Mouse (Mus musculus) B cell, adult 2 months (primary cell): ENCODE data around the gene Tle6.
"Not testable (repeated sequence)": the region's sequence is repeated elsewhere in the genome, so short reads cannot be mapped to it uniquely, and the experiment has no call there.

ENCODE experiments used
- DNase-seq, 2 experiments: peaks; one replicate each; pipeline ENCODE4 v3.0.0; 2022

Tle6 gene

DNA sequence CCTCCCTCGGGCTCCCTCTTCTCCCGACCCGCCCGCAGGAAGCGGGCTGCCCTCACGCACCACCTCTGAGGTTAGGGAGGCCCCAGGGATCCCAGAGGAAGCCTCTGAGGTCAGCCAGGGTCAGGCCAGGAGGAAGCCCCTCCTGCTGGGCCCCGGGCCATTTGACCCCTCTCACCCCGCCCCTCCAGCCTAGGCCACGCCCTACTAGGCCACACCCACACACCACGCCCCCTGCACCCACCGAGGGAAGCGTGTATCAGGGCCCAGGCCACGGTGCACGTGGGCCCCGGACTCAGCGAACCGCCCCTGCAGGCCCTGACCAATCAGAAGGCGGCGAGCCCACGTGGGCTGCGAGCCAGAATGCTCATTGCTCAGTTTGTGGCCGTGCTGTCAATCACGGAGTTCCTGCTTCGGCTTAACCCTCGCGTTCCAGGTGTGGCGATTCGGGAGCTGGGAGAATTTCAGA, at the start of gene Tle6:
TSS of gene Tle6 (minus strand) at position 336 of the 466 bp plus-strand sequence.
- DNase-seq: peak; percentile 92 to 93

DNA sequence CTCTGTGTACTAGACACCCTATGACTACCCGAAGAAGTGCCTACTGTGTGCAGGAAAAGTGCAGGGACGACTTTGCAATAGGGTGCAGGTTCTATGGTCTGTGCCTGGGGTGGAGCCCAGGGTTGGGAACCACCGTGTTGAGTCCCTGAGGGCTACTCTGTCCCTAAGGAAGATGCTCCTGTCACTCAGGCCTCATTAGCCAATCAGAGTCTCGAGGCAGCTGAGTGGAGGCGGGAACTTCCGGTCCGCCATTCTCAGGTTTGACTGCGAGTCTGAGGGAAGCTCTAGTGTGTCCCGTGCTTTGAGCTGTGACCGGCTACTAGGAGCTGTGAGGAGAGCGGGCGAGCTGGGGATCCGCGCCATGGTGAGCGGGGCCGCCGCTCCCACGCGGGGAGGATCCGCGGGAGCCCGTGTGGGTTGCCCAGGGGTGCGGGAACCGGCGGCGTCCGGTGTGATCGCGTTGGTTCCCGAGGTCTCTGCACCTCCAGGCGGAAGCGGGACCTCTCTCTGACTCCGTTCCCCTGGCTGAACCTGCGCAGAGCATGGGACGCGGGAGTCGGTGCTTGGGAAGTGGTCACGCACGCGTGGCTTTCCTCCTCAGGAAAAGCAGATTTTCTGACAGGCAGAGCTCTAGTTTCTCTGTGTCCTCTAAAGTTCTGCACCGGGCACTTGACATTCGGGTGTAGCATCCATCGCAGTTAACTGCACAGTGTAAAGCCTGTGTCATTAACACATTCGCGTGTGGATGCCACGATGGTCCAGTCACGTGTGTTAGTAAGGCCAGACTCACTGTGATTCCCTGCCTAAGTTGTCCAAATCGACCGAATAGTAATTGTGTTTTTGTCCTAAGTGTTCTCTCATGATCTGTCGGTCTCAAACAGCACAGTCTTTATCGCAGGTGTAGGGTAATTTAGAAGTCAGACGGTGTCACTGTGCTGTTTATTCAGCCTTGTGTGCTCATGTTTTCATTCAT, 48.2 kb upstream of the Tle6 start, which contains the start of gene Gm10778:
TSS of gene Gm10778 (plus strand) at position 257 of the 973 bp plus-strand sequence.
- DNase-seq: peak; percentile 84 to 85

DNA sequence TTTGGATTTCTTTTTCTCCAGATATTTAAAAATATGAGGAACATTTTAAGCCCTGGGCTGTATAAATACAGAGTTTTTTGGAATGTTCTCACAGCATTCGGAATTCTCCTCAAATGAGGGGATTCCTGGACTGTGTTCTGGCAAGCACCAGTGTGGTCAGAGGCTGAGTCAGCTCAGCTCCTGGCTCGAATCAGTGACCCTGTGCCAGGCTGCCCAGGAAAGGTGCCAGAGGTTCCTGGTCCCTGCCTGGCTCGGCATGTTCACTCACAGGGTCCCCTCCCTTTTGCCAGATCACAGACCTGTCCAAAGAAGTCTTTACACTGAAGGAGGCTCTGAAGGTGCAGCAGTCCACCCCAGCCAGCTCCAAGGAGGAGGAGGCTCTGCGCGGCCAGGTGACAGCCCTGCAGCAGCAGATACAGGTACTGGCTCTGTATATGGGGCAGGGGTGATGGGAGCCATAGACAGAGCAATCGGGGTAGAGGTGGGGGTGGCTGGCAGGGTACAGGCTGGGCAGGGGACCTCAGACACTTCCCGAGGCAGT, 45.2 kb upstream of the Tle6 start:
- DNase-seq: no peak

DNA sequence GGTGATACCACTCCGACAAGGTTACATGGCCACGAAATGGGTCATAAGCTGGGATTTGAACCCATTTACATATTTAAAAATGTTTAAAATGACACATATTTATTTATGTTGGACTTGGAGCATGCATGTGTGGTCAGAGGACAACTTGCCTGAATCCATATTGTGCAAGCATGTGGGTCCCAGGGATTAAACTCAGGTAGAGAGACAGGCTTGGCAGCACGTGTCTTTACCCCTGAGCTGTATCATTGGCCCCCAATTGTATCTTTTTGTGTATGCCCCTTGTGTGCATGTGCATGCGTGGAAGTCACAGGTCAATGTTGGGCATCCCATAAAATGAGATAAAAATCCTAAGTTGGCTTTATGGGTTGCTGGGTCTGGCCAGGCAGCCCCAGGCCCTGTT, 44.5 kb upstream of the Tle6 start:
- no peak for DNase-seq

DNA sequence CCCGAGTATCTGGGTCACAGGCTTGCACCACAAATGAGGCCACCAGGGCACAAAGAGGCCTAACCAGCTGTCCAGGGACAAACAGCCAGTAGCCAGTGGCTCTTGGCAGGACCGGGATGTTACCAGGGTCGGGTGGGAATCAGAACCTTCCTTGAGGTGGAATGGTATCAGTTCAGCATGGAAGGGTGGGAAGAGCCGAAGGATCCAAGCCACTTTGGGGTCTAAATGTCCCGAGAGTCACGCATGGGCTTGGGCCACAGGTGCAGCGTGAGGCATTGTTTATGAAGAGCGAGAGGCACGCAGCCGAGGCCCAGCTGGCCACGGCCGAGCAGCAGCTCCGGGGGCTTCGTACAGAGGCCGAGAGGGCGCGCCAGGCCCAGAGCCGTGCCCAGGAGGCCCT, 43.8 kb upstream of the Tle6 start:
- DNase-seq: no peak

DNA sequence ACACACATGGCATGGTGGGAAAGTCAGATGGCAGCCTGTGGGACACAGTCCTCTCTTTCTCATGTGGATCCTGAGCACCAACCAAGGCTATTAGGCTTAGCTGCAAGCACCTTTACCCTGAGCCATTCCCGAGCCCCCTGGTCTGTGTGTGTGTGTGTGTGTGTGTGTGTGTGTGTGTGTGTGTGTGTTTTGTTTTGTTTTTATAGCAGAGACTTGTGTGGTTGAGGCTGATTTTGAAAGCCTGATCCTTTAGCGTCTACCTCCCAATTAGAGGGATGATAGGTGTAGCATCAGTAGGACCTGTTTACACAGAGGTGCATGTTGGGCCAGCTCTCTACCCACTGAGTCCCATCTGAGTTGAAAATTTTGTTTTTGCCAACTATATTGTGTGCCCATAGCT, 43.3 kb upstream of the Tle6 start:
- DNase-seq: no peak

DNA sequence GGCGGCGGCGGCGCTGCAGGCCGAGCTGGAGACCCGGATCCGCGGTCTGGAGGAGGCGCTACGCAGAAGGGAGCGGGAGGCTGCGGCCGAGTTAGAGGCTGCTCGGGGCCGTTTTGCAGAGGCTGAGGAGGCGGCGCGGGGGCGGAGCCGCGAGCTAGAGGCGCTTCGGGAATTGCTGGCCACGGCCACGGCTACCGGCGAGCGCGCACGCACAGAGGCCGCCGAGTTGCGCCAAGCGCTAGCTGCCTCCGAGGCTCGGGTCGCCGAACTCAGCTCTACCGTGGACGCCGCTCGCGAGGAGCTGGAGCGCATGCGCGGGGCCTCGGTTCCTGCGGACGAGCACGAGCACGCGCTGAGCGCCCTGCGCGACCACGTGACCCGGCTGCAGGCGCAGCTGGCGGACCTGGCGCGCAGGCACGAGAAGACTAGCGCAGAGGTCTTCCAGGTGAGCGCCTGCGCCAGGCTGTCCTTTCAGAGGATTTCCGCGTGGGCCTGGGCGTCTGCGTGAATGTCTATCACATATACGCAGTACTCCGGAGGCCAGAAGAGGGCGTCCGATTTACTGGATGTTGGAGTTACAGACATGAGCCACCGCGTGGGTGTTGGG, 42.7 kb upstream of the Tle6 start:
- DNase-seq: peak; percentile 92 to 94

DNA sequence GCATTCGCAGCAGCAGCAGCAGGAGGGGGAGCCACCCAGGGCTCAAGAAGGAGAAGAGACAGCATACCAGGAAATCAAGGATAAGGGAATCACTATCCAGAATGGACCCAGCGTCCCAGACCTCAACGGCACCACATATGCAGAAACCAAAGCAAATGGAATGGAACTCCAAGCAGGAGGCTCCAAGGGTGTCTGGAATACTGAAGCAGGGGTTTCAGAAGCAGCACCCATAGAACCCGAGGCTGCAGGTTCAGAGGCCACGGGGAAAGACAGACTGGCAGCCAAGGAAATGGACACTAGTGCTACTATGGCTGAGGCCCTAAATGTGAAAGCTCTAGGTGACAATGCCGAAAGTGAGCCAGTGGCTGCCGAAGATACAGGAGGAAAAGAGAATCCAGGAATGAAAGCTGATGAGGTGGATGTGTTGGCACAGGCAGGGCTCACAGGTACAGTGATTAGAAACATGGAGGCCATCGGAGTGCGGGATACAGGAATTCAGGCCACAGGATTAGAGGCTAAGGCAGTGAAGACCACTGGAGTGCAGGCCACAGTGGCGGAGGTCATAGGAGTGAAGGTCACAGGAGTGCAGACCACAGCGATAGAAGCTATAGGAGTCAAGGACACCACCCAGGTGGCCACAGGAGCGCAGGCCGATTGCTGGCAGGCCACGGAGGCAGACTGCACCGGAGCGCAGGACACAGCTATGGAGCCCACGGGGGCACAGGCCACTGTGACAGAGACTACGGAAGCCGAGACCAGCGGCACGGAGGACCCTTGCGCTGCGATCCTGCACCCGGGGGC, 42.0 kb upstream of the Tle6 start:
- DNase-seq: no peak

DNA sequence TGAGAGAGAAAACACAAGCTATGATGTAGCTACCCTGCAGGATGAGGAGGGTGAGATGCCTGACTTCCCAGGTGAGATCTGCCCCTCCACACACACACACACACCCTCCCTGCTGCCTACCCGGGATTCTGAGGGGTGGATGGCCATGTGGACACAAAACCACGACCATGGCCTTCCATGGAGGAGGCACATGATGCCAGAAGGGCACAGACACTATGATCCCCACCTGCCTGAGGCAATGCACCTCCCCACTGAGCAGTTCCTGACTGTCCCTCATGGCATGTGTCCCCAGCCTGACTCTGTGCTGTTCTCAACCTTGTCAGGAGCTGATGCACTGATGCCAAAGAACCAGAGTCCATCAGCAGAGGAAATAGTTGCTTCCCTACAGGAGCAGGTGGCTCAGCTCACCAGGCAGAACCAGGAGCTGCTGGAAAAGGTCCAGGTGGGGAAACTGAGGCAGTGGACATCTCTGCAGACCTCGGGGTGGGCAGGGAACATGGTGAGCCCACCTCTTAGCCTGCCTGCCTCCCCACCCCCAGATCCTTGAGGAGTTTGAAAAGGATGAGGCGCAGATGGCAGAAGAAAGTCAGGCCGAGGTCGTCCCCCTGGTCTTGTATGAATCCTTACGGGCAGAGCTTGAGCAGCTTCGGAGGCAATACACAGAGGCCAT, 41.2 kb upstream of the Tle6 start:
- DNase-seq: no peak

DNA sequence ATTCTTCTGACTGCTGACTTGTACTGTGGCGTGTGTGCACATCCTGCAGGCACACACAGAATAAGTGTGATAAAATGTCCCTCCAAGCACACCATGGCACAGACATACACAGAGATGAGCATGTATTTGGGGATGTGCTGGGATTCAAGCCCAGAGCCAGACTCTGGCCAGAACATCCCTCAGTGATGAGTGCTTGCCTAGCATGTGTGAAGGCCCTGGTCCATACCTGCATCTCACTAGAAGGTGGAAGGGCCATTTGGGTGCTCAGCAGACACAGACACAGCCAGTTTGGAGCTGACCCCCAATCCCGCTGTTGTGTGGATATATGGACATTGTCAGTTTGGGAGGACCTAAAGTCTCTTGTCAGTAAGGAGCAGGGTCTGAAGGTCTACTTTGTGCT, 40.7 kb upstream of the Tle6 start:
- DNase-seq: no peak

DNA sequence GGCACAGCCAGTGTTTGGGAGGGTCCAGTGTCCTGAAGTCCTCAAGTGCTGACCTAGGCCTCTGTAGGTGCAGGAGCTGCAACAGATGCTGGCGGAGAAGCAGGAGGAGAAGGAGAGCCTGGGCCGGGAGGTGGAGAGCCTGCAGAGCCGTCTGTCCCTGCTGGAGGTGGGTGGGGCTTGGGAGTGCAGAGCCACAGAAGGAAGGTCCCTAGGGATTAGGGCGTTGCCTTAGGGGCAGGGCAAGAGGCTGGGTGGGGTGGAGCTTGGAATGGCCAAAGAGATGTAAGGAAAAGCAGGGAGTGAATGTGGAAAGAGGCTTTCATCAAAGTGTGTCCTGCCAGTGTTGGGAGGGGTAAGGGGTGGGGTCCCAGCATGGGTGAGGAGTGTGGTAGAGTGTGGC, 40.0 kb upstream of the Tle6 start:
- DNase-seq: not testable (repeated sequence)

DNA sequence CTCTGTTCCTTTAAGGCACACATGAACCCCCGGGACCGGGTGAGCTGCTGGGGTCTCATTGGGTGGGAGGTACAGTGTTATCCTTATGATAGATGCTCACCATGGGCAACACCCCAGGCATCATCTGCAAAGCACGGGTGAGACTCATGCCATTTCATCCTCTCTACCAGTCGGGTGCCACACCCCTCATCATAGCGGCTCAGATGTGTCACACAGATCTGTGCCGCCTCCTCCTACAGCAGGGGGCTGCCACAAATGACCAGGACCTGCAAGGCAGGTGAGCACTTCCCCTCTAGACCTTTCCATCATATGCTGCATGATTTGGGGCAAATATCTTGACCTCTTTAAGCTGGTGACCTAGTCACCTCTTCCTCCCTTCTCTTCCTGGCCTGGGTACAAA, 37.2 kb upstream of the Tle6 start:
- no peak for DNase-seq

DNA sequence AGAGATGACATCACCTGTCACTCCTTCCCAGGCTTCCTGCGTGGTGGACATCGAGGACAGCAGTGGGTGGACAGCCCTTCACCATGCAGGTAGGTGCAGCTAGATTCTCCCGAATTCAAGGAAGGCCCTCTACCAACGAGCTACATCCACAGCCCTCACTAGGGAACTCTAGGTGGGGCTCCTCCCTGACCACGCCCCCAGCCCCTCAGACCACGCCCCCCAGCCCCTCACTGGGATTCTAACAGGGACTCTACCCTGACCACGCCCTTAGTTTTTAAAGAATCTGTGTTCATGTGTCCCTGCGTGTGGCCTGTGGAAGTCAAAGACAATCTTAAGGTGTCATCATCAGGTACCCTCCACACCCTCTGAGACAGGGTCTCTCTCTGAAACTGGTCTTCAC, 35.5 kb upstream of the Tle6 start:
- no peak for DNase-seq

DNA sequence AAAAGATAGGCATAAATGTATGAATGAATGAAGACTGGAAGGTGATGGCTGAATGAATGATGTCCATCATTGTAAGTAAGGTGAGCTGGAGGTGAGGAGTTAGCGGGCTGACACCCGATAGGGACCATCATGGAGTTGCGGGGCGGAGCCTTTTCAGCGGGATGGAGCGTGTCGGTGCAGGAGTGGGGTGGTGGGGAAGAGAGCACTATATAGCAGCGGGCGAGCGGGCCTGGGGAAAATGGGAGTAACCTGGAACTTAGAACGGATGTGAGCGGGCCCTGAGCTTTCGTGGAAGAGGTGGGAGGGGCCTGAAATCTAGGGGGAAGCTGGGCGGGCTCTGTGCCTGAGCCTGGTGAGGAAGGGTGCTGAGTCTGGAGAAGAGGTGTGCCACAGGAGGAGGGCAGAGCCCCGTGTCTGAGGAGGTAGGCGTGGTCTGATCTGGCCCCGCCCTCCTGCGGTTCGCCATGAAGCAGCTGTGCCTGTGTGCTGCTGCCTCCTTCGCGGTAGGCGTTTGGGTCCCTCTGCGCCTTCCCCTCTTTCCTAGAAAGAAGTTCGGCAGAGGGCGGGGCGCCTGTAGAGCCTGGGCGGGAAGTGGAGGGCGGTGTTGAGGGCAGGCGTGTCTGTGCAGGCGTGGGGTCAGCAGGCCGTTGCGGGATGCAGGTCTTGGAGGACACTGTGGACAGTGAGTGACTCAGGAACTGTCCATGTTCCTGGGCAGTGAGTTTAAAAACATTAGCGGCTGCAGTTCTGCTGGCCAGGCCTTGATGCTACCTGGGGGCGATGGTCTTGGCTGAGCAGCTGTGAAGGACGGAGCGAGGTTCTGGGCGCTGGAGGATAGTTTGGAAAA, 32.6 kb upstream of the Tle6 start:
- peak; percentile 86 to 87 for DNase-seq

DNA sequence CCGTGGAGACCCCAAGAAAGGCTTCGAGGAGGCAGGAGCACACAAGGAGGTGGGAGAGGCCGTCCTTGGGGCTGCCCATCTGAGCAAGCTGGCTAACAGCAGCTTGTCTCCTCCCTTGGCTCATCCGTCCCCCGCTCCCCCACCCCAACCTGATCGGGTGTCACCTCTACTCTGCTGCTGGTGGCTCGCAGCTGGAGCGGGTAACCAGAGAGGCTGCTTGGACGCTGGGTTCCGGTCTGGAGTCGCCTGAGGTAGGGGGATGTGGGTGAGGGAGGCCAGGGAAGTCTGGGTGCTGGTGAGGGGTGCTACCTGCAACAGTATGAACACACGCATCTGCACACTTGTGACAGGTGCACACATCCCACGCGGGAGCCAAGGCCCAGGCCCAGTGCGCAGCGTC, 27.5 kb upstream of the Tle6 start, which contains the start of gene Ankrd24:
TSS of gene Ankrd24 (plus strand) at position 151 of the 400 bp plus-strand sequence.
- DNase-seq: no peak

DNA sequence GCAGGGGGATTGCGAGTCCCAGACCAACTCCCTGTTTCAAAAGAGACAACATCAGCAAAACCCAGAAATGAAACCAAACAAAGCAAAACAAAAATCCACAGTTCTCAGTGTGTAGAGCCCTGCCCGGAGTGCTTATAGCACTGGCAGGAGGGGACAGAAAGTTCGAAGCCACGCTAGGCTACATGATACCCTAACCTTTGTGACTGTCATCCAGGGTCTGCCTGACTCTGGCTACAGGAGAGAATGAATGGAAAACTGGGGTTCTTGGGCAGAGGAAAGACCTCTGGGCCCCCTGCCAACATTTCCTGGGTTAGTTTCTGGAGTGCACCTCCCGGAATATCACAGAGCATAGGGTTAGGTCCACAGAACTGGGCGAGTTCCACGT, 27.0 kb upstream of the Tle6 start:
- no peak for DNase-seq

DNA sequence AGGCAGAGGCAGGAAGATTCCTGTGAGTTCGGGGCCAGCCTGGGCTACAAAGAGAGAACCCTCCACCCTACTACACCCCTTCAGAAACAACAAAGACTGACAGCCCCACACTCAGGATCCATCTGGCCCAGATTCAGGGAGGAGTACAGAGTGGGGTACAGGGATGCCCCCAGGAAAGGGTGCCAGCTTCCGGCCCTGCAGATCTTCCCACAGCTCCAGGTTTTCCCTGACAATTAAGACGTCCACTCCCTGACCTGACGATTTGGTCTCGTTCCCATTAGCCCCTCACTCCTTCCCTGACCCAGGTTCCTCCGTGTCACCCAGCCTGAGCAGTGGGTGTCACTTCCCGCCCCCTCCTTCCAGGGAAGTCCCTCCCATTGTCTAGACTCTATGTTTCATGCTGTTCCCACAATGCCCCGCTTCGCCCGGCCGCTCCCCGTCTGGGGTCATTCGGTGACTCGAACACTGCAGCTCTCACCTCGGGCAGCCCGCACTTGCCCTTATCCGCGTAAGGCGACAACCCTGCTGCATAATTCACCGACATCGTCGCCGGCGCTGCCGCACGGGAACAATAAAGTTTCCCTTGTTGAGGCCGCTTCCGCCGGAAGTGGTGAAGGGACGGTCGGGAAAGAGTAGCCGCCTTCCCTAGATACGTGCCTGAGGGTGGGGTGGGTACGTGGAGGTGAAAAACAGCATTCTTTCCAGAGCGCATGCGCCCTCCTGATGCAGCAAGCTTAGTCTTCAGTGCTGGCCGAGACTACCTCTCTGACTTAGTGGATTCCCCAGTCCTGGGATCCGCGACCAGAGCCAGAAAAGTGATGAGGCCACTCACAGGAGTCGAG, 26.3 kb upstream of the Tle6 start, which contains the start of gene Sirt6:
TSS of gene Sirt6 (minus strand) at position 804 of the 842 bp plus-strand sequence.
- peak; percentile 88 for DNase-seq

DNA sequence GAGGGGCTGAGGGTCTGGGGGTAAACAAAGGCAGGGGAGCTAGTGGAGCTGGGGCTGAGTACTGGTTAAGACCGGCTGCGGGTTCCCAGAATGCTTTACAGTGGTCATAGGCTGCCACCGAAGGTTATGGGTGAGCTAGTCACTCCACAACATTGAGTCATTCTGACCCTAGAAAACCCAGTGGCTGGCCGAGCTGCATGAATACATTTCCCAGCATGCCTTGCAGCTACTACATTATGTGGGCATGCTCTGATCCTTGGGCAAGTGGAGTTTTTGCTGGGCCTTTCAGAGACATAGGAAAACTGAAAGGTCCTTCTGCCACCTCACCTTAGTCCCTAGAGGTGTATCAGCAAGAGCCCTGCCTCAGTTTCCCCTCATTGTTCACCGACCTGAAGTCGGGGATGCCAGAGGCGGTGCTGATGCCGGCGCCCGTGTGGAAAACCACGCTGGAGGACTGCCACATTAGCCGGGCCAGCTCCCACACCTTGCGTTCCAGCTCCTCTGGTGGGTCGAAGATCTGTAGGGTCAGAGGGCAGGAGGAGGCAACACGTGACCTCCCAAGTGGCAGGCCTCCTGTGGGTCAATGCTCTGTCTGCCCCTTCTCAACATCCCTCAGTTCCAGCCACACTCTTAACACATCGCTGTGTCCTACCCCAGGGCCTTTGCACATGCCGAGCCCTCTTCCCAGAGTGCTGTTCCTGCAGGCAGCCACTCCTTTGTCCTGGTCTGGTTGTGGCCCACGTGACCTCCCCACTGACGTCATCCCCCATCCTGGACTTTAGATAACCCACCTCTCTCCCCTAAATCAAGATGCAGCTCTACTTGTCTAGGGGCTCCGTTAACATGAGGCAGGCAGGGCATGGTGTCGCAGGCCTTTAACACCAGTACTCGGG, 25.5 kb upstream of the Tle6 start:
- DNase-seq: no peak

DNA sequence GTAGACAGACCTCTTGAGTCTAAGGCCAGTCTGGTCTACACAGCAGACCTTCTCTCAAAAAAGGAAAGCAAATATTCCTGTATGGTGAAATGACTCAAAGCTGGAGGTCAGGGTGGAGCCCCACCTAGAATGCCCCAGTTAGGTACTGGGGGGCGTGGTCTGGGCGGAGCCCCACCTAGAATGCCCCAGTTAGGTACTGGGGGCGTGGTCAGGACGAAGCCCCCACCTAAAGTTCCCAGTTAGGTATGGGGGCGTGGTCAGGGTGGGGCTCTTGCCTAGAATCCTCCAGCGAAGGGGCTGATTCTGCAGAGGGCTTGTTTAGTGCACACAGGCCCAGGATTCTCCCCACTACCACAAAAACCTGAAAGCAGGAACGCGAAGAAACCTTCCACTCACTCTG, 22.6 kb upstream of the Tle6 start:
- DNase-seq: no peak
